Mouse (Mus musculus) heart, postnatal 0 days (tissue): Measurements from ENCODE around the gene Nfil3. TPM values are rescaled to one million over a fixed set of nuclear protein-coding genes. Genes with fewer than 3 reads are reported as not detected.

Experiments used
- ATAC-seq: fragments of 200-750 bp; cut with Nextera tagmentation; 2 replicates; pipeline ENCODE4 v1.8.0; 2017; ENCODE audit warnings: low read depth, moderate number of reproducible peaks, moderate library complexity; ENCODE audit not compliant: insufficient read depth
- DNase-seq: peaks from one replicate; pipeline ENCODE4 v3.0.0-alpha.2; 2016; ENCODE audit warnings: low spot score
- H3K27ac ChIP-seq: fragments of 300-500 bp; sonication (generic); 2 replicates; pipeline ENCODE4 v1.5.1; 2014; ENCODE audit warnings: low read depth, mild to moderate bottlenecking
- H3K27me3 ChIP-seq: fragments of 300-500 bp; sonication (generic); 2 replicates; pipeline ENCODE4 v1.6.1; 2014; ENCODE audit warnings: low read length, mixed read lengths; ENCODE audit not compliant: control insufficient read depth, insufficient read depth
- H3K36me3 ChIP-seq: fragments of 300-500 bp; sonication (generic); replicated peaks from 2 replicates; pipeline ENCODE4 v1.6.1; 2014; ENCODE audit warnings: low read length, mixed read lengths; ENCODE audit not compliant: control insufficient read depth, insufficient read depth
- H3K4me1 ChIP-seq: fragments of 300-500 bp; sonication (generic); 2 replicates; pipeline ENCODE4 v1.6.1; 2014; ENCODE audit warnings: antibody characterized with exemption; ENCODE audit not compliant: control insufficient read depth, insufficient read depth
- H3K4me2 ChIP-seq: fragments of 300-500 bp; sonication (generic); 2 replicates; pipeline ENCODE4 v1.6.1; 2014; ENCODE audit warnings: low read depth, mild to moderate bottlenecking, low read length, moderate library complexity
- H3K4me3 ChIP-seq: fragments of 300-500 bp; sonication (generic); 2 replicates; pipeline ENCODE4 v1.5.1; 2014; ENCODE audit warnings: low read depth, low read length
- H3K9ac ChIP-seq: fragments of 300-500 bp; sonication (generic); replicated peaks from 2 replicates; pipeline ENCODE4 v1.6.1; 2014; ENCODE audit warnings: low read depth, low read length, mixed read lengths
- H3K9me3 ChIP-seq: fragments of 300-500 bp; sonication (generic); replicated peaks from 2 replicates; pipeline ENCODE4 v1.6.1; 2016; ENCODE audit warnings: low read length; ENCODE audit not compliant: control insufficient read depth
- CTCF ChIP-seq: IDR thresholded peaks from 2 replicates; pipeline ENCODE4 v1.5.1; 2016; ENCODE audit warnings: antibody characterized with exemption, control low read depth, low read depth
- EP300 ChIP-seq: IDR thresholded peaks from 2 replicates; pipeline ENCODE4 v1.6.1; 2016; ENCODE audit warnings: antibody characterized with exemption, low read depth
- WGBS: fragments of 180-500 bp; shearing (Covaris S2); extraction: QIAGEN DNeasy Blood & Tissue Kit; methylation state at CpG from one replicate; pipeline ENCODE4 v1.1.7; 2014; 5-methylcytosine and 5-hydroxymethylcytosine counted together
- polyA plus RNA-seq: library from polyadenylated mRNA; unstranded; fragments of >200 nt; fragmentation: Nextera tagmentation; extraction: Ambion mirVana; gene quantifications from 2 replicates; pipeline ENCODE4 v1.2.1, GENCODE M21; 2015
- total RNA-seq: library from RNA; depleted of rRNA; stranded (reverse); fragments of >200 nt; gene quantifications from 2 replicates; pipeline ENCODE4 v1.2.3, GENCODE M21; 2014; ENCODE audit warnings: low replicate concordance

The Nfil3 gene
- total and polyA plus RNA-seq, 2 experiments from 2014 or later: 16.5 to 20.0 TPM

DNA sequence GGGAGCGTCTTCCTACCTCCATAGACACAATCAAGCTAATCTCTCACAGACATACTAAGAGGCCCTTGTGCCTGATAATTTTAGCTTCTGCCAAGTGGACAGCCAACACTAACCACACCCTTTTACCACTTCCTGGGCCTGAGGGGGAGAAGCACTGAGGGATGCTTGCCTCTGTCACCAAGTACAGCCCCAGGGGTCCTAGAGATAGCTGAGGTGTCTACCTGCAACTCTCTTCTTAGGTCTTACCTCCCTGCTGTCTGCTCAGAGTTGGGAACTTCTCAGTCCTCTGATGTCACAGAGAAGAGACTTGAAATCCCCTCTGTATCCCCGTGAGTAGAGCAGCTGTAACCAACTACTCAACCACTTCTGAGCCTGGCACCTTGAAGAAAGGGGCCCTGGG, 19.6 kb upstream of the Nfil3 start:
- H3K27me3 ChIP-seq: no peaks in the 10 kb centered on the region
- H3K36me3 ChIP-seq: no peaks in the 10 kb centered on the region
- DNase-seq (no peak), ATAC-seq (no peak)
- no peak overlapping the region for H3K4me3 ChIP-seq
- no peaks in the 10 kb centered on the region; the same call in 1 of the 2 replicates for H3K4me1 ChIP-seq
- no peak overlapping the region for H3K9ac ChIP-seq
- TF ChIP-seq CTCF: no peak
- no peak for TF ChIP-seq EP300
- H3K9me3 ChIP-seq: no peaks in the 10 kb centered on the region
- no peak overlapping the region for H3K27ac ChIP-seq
- 63% methylated on average over 2 of the region's 2 CpGs for WGBS
- no peak overlapping the region for H3K4me2 ChIP-seq

DNA sequence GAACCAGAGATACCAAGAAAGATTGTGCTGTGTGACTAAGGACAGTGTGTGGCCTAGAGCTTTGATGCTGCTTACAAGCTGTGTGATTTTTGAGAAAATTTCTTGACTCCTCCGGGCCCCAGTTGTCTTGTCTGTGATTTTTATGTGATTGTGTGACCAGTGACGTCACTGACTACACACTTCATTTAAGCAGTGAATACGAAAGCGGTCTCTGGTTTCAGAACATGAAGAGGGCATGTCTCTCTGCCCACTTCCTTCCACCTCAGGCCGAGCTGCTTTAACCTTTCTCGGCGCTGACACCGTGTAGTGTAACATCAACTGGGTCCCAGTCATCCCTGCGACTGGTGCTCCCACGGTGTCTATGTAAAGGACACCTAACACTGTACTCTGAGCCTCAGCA, 17.7 kb upstream of the Nfil3 start:
- 83% methylated on average over 10 of the region's 10 CpGs for WGBS
- no peak for DNase-seq
- Histone ChIP-seq H3K4me1 (no peaks in the 10 kb centered on the region; the same call in 1 of the 2 replicates), H3K9me3 (no peaks in the 10 kb centered on the region), H3K27ac (no peak overlapping the region), H3K27me3 (no peaks in the 10 kb centered on the region), H3K36me3 (no peaks in the 10 kb centered on the region), H3K9ac (no peak overlapping the region), H3K4me2 (no peak overlapping the region), H3K4me3 (no peak overlapping the region)
- no peak for ATAC-seq
- TF ChIP-seq EP300 (no peak), CTCF (no peak)

DNA sequence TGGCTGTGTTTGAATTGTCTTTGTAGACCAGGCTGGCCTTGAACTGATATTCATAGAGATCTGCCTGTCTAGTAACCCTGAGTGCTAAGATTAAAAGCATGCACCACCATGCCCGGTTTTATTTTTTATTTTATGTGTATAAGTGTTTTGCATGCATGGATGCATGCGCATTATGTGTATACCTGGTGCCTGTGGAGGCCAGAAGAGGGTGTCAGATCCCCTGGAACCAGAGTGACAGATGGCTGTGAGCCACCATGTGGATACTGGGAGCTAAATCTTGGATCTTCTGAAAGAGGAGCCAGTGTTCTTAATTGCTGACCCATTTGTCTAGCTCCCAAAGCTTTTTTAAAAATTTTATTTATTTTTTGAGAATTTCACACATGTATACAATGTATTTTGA, 16.9 kb upstream of the Nfil3 start:
- WGBS: 70% methylated on average over 2 of the region's 2 CpGs

DNA sequence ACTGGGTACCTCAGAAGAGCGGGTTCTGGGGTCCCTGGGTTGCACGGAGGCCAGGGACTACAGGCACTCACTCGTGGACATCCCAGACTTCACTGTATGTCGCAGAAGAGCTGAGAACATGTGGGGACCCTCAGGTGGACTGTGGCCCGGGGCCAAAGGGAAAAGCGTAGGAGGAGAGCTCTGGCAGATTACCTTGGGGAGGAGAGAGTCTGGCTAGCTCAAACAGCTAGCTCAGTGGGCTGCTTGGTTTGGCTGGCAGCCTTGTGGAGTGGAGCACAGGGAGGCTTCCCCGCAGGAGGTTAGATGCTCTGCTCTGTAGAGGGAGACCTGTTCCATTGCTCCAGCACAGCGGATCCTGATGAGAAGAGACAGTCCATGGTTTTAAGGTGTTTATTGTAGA, 15.3 kb upstream of the Nfil3 start:
- Histone ChIP-seq H3K4me1 (no peaks in the 10 kb centered on the region), H3K27me3 (no peaks in the 10 kb centered on the region), H3K27ac (no peak overlapping the region), H3K9me3 (no peaks in the 10 kb centered on the region), H3K9ac (no peak overlapping the region), H3K4me2 (no peak overlapping the region), H3K4me3 (no peak overlapping the region), H3K36me3 (no peaks in the 10 kb centered on the region)
- TF ChIP-seq EP300 (no peak), CTCF (no peak)
- DNase-seq: no peak
- 67% methylated on average over 8 of the region's 8 CpGs for WGBS
- ATAC-seq: no peak

More for the DNA sequence above, 16.9 kb upstream of the Nfil3 start:
- ATAC-seq (no peak), DNase-seq (no peak)
- no peaks in the 10 kb centered on the region for H3K36me3 ChIP-seq
- no peak overlapping the region for H3K27ac ChIP-seq
- H3K4me1 ChIP-seq: no peaks in the 10 kb centered on the region; the same call in 1 of the 2 replicates
- H3K27me3 ChIP-seq: no peaks in the 10 kb centered on the region
- peak; percentile 42 for TF ChIP-seq CTCF
- no peak for TF ChIP-seq EP300
- no peak overlapping the region for H3K4me3 ChIP-seq
- H3K4me2 ChIP-seq: no peak overlapping the region
- H3K9me3 ChIP-seq: no peaks in the 10 kb centered on the region
- H3K9ac ChIP-seq: no peak overlapping the region

DNA sequence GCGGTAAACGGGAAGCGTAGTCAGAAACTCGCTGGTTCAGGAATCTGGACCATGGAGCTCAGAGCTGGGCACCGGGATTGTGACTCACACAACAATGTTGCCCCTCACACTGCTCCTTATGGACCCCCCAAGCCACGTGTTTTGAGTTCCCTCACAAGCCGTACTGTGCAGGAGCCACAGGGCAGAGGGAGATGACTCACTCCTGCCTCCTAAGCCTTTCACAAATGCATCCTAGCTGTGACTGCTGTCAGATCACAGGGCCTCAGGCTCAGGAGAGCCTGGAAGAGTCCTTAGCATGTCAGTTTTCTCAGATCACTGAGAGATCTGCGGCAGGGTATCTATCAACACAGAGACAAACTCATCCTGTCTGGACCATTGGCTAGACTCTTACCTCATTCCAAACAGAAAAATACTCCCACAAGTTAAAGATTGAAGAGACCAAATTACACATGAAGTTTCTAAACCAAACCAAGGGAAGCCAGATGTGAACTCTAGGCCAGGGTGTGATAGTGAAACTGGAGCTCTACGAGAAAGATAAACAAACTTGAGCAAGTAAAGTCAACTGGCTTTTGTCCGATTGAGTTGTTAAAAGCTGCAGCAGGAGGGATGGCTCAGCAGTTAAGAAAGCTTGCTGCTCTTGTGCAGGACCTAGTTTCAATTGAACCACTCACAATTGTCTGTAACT, 13.5 kb upstream of the Nfil3 start:
- Histone ChIP-seq H3K27me3 (no peaks in the 10 kb centered on the region), H3K4me3 (no peak overlapping the region), H3K4me2 (no peak overlapping the region), H3K4me1 (no peaks in the 10 kb centered on the region), H3K9ac (no peak overlapping the region), H3K36me3 (no peaks in the 10 kb centered on the region), H3K27ac (no peak overlapping the region), H3K9me3 (no peaks in the 10 kb centered on the region)
- no peak for DNase-seq
- no peak for ATAC-seq
- WGBS: 62% methylated on average over 10 of the region's 10 CpGs
- no peak for TF ChIP-seq EP300
- no peak for TF ChIP-seq CTCF

DNA sequence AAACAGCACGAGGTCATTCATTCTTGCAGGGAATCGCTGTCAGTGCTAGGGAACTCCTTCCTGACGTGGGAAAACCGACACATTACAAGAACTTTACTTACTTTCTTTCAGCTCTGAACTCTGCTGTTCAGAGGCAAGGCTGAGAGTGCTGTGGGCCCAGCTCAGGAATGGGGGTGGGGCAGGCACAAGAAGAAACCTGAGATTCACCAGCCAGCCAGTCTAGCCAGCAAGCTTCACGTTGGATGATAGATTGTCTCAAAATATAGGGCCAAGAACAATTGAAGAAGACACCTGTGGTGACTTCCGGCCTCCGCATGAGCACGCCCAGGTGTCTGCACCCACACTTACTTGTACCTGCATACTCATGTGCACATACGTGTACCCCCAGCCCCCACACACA, 9.3 kb upstream of the Nfil3 start:
- H3K4me2 ChIP-seq: no peak overlapping the region
- no peak overlapping the region for H3K9ac ChIP-seq
- no peaks in the 10 kb centered on the region for H3K27me3 ChIP-seq
- no peak for ATAC-seq
- TF ChIP-seq CTCF (no peak), EP300 (no peak)
- H3K36me3 ChIP-seq: no peaks in the 10 kb centered on the region
- H3K9me3 ChIP-seq: no peaks in the 10 kb centered on the region
- H3K4me3 ChIP-seq: no peak overlapping the region
- no peak overlapping the region for H3K27ac ChIP-seq
- DNase-seq: no peak
- WGBS: 57% methylated on average over 9 of the region's 9 CpGs
- no peaks in the 10 kb centered on the region for H3K4me1 ChIP-seq
